Comparison of ENCODE assay signal across 8 mouse cellular contexts in genomic region chr11:120219916-120220522, GRCm38 (mm10). TPM values are rescaled to one million over a fixed set of nuclear protein-coding genes. Genes with fewer than 3 reads are reported as not detected.
DNase-seq lines count a peak whose midpoint lies in the region; ATAC-seq lines count a peak whose summit lies in the region.

No protein-coding gene starts in this region.

- peak overlapping the region; percentile 32 for H3K4me2 ChIP-seq in lung, embryonic 15.5 days
- H3K4me2 ChIP-seq in limb, embryonic 13.5 days (replicated peaks): peak overlapping the region; percentile 32; the same call in 1 of the 2 replicates

- WGBS in lung, embryonic 15.5 days: 33% methylated on average over 9 of the region's 9 CpGs
- 45% methylated on average over 9 of the region's 9 CpGs for WGBS in limb, embryonic 13.5 days

- no peak for DNase-seq in lung, postnatal 25 days (ENCODE audit: low spot score)
- peak; percentile 47 for DNase-seq in cerebellum, adult 9-10 months
- DNase-seq in heart, postnatal 4 days: peak; percentile 53
- no peak for DNase-seq in thymus, adult 18-20 months
- no peak for DNase-seq in layer of hippocampus, postnatal 25 days (ENCODE audit: extremely low spot score in 1 of 2, low spot score in 1 of 2)
- DNase-seq in urinary bladder, postnatal 36 days (ENCODE audit: low spot score in 2 of 2): no peak

- H3K4me1 ChIP-seq in lung, embryonic 15.5 days: peaks cover 59% of the 10 kb centered on the region
- H3K4me1 ChIP-seq in limb, embryonic 13.5 days: peaks cover 77% of the 10 kb centered on the region

- no peaks in the 10 kb centered on the region for H3K9me3 ChIP-seq in lung, embryonic 15.5 days
- no peaks in the 10 kb centered on the region for H3K9me3 ChIP-seq in limb, embryonic 13.5 days

- H3K36me3 ChIP-seq in lung, embryonic 15.5 days: no peaks in the 10 kb centered on the region
- no peaks in the 10 kb centered on the region for H3K36me3 ChIP-seq in limb, embryonic 13.5 days

- H3K9ac ChIP-seq in lung, embryonic 15.5 days: no peak overlapping the region
- H3K9ac ChIP-seq in limb, embryonic 13.5 days: no peak overlapping the region

- peak overlapping the region; percentile 78 for H3K27ac ChIP-seq in lung, embryonic 15.5 days
- peak overlapping the region; percentile 70; the same call in 1 of the 2 replicates for H3K27ac ChIP-seq in limb, embryonic 13.5 days

- no peak for ATAC-seq in lung, embryonic 15.5 days (ENCODE audit: borderline replicate concordance, extremely low read depth, low FRiP score, low TSS enrichment)
- ATAC-seq in limb, embryonic 13.5 days (ENCODE audit: low FRiP score, low read depth): no peak

- H3K4me3 ChIP-seq in lung, embryonic 15.5 days: no peak overlapping the region; the same call in 1 of the 2 replicates
- no peak overlapping the region for H3K4me3 ChIP-seq in limb, embryonic 13.5 days

- no peaks in the 10 kb centered on the region for H3K27me3 ChIP-seq in lung, embryonic 15.5 days
- no peaks in the 10 kb centered on the region for H3K27me3 ChIP-seq in limb, embryonic 13.5 days

RNA-seq across cellular contexts. Expression of gene Bahcc1, which starts 12.7 kb away (rescaled TPM):
- polyA plus RNA-seq in lung, embryonic 15.5 days (2015; fragmentation: Nextera tagmentation; extraction: Ambion mirVana): 8.7 and 9.2 TPM in 2 replicates
- total RNA-seq in heart, postnatal 4 days (2021): 10 to 100 TPM; 14.1 to 16.5 TPM
- 12.7 and 13.8 TPM in 2 replicates for polyA plus RNA-seq in limb, embryonic 13.5 days (2015; fragmentation: Nextera tagmentation; extraction: Ambion mirVana)
- 10 to 100 TPM; 17.7 to 22.6 TPM for total RNA-seq in layer of hippocampus, postnatal 25 days (2021)

Comparison
In these comparisons a context has a peak if more than half of its experiments do, and no peak if none do; other contexts are left out.
1. DNase-seq: peak in cerebellum, adult 9-10 months (single experiment) and heart, postnatal 4 days (single experiment); none in lung, postnatal 25 days (single experiment), thymus, adult 18-20 months (0 of 2), layer of hippocampus, postnatal 25 days (0 of 2) and urinary bladder, postnatal 36 days (0 of 2).